ENCODE assay signal across 22 mouse cellular contexts in the genomic region with DNA sequence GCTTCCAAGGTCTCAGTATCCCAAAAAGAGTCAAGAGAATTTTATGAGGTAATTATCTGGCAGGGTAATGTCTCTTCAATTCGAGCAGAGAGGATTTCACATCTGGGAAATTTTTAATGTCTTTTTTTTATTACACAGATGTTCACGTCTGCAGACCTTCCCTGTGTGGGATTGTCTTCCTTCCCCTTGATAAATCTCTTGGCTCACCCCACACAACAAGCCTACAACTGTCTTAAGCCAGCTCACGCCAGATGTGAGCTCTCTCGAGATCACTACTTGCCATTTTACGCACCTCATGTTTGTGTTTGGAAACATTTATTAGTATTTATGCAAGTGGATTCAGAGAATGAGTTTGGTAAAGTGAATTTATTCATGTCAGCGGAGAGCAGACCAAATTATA. TPM values are rescaled to one million over a fixed set of nuclear protein-coding genes. Genes with fewer than 3 reads are reported as not detected.
DNase-seq lines count a peak whose midpoint lies in the region; ATAC-seq lines count a peak whose summit lies in the region.
"Had no signal": no experiment of that assay in that cellular context is flagged by ENCODE, and none has a peak within 500 bp of the region (broad histone marks: within the 10 kb centered on the region; RNA-seq: fewer than 3 reads in every experiment).

No protein-coding gene starts in this region.

- H3K9ac ChIP-seq in neural tube, embryonic 13.5 days: no peak overlapping the region
- H3K9ac ChIP-seq in neural tube, embryonic 14.5 days (replicated peaks; ENCODE audit: low read depth, low read length): no peak overlapping the region
- H3K9ac ChIP-seq: embryonic facial prominence, embryonic 13.5 days; forebrain, embryonic 15.5 days; heart, embryonic 15.5 days; hindbrain, embryonic 13.5 days had no signal

- no peak overlapping the region for H3K27ac ChIP-seq in neural tube, embryonic 13.5 days (replicated peaks)
- no peak overlapping the region for H3K27ac ChIP-seq in neural tube, embryonic 14.5 days (ENCODE audit: low read depth, low read length)
- H3K27ac ChIP-seq: embryonic facial prominence, embryonic 13.5 days; forebrain, embryonic 10.5 days; forebrain, embryonic 15.5 days; heart, embryonic 10.5 days; heart, embryonic 15.5 days; hindbrain, embryonic 13.5 days; hindbrain, postnatal 0 days had no signal

- DNase-seq in gastrocnemius, adult 18-20 months (ENCODE audit: low spot score): peak; percentile 35
- no peak for DNase-seq in gastrocnemius, postnatal 36 days
- no peak for DNase-seq in neural tube, embryonic 10.5 days (ENCODE audit: extremely low spot score, low spot score)
- DNase-seq in left cerebral cortex, adult 8-10 months (ENCODE audit: low spot score in 2 of 2): no peak
- DNase-seq in testis, postnatal 14 days (ENCODE audit: low spot score): no peak
- DNase-seq: adrenal gland, postnatal 10 days; cerebellum, adult 11-12 months; cerebellum, adult 9-10 months; cerebellum, postnatal 25 days; gastrocnemius, postnatal 25 days; heart, adult 11 months; heart, postnatal 14 days had no signal

- H3K4me1 ChIP-seq in neural tube, embryonic 13.5 days (replicated peaks): peaks cover 4% of the 10 kb centered on the region; the same call in 1 of the 2 replicates
- H3K4me1 ChIP-seq in neural tube, embryonic 14.5 days (ENCODE audit: control insufficient read depth, insufficient read depth, low read length): no peaks in the 10 kb centered on the region
- H3K4me1 ChIP-seq: forebrain, embryonic 10.5 days; forebrain, embryonic 15.5 days; hindbrain, embryonic 13.5 days had no signal

- H3K36me3 ChIP-seq in neural tube, embryonic 13.5 days: no peaks in the 10 kb centered on the region
- no peaks in the 10 kb centered on the region for H3K36me3 ChIP-seq in neural tube, embryonic 14.5 days (ENCODE audit: control insufficient read depth, insufficient read depth, low read length)
- H3K36me3 ChIP-seq: embryonic facial prominence, embryonic 13.5 days; forebrain, embryonic 10.5 days; forebrain, embryonic 15.5 days; heart, embryonic 10.5 days; heart, embryonic 15.5 days; hindbrain, embryonic 13.5 days had no signal

- H3K27me3 ChIP-seq in neural tube, embryonic 13.5 days: no peaks in the 10 kb centered on the region
- no peaks in the 10 kb centered on the region for H3K27me3 ChIP-seq in neural tube, embryonic 14.5 days (ENCODE audit: control insufficient read depth, insufficient read depth, low read length)
- H3K27me3 ChIP-seq: forebrain, embryonic 15.5 days; heart, embryonic 15.5 days; hindbrain, embryonic 13.5 days had no signal

- intact Hi-C loops in gastrocnemius, postnatal 36 days (cut with DNase I): loop anchor here (5.0 kb wide), 1 partner anchor 45 kb away; no protein-coding TSS in a partner anchor

- ATAC-seq in neural tube, embryonic 13.5 days (ENCODE audit: low read depth): 0 out of 2 replicates have a peak, but pooled peaks have one; percentile 29
- peak; percentile 71; the same call in 1 of the 2 replicates for ATAC-seq in neural tube, embryonic 14.5 days (ENCODE audit: low read depth)
- ATAC-seq: forebrain, embryonic 15.5 days; hindbrain, postnatal 0 days had no signal

- H3K9me3 ChIP-seq in neural tube, embryonic 13.5 days: no peaks in the 10 kb centered on the region
- H3K9me3 ChIP-seq in neural tube, embryonic 14.5 days (ENCODE audit: control insufficient read depth, low read length): no peaks in the 10 kb centered on the region
- H3K9me3 ChIP-seq: embryonic facial prominence, embryonic 13.5 days; forebrain, embryonic 10.5 days; forebrain, embryonic 15.5 days; heart, embryonic 10.5 days; heart, embryonic 15.5 days; hindbrain, embryonic 13.5 days had no signal

- no peak overlapping the region for H3K4me3 ChIP-seq in neural tube, embryonic 13.5 days
- no peak overlapping the region for H3K4me3 ChIP-seq in neural tube, embryonic 14.5 days (ENCODE audit: low read depth, low read length)
- H3K4me3 ChIP-seq: embryonic facial prominence, embryonic 13.5 days; erythroblast, embryonic 14.5 days; forebrain, embryonic 10.5 days; forebrain, embryonic 15.5 days; heart, embryonic 10.5 days; heart, embryonic 15.5 days; hindbrain, embryonic 13.5 days had no signal

- 54% methylated on average over 6 of the region's 6 CpGs for WGBS in neural tube, embryonic 13.5 days
- WGBS in neural tube, embryonic 14.5 days: 47% methylated on average over 6 of the region's 6 CpGs

- no peak overlapping the region for H3K4me2 ChIP-seq in neural tube, embryonic 13.5 days
- no peak overlapping the region for H3K4me2 ChIP-seq in neural tube, embryonic 14.5 days (ENCODE audit: low read depth, low read length)
- H3K4me2 ChIP-seq: embryonic facial prominence, embryonic 13.5 days; forebrain, embryonic 15.5 days; heart, embryonic 15.5 days; hindbrain, embryonic 13.5 days had no signal

RNA-seq across cellular contexts. Expression of gene Rpl31, which starts 45.7 kb away (rescaled TPM):
- total RNA-seq in gastrocnemius, adult 18-20 months (2021): 100 to 1,000 TPM; 594 to 605 TPM
- 100 to 1,000 TPM; 430 to 527 TPM for total RNA-seq in gastrocnemius, postnatal 36 days (2021)
- 321 and 382 TPM in 2 replicates for polyA plus RNA-seq in neural tube, embryonic 13.5 days (2015; fragmentation: Nextera tagmentation; extraction: Ambion mirVana)
- 385 TPM in 2 replicates for polyA plus RNA-seq in neural tube, embryonic 14.5 days (2014; fragmentation: Nextera tagmentation; extraction: Ambion mirVana)
- 100 to 1,000 TPM; 546 to 598 (median 563) TPM for total RNA-seq in left cerebral cortex, adult 8-10 months (2022)
